Mouse (Mus musculus) gastrocnemius, postnatal 10 days (tissue): ENCODE data around the gene Lhx2. TPM values are rescaled to one million over a fixed set of nuclear protein-coding genes. Genes with fewer than 3 reads are reported as not detected.

ENCODE experiments used
- DNase-seq: peaks from one replicate; pipeline ENCODE4 v3.0.0; 2021; ENCODE audit warnings: mixed read lengths
- long read RNA-seq, 2 experiments: library from polyadenylated mRNA; stranded (forward); transcript quantifications; one replicate each; pipeline ENCODE4 v2.0.0; 2021
- total RNA-seq, 2 experiments: library from RNA; stranded (reverse); gene quantifications; 2 replicates each; pipeline ENCODE4 v1.2.3; 2021

The Lhx2 gene
- total RNA-seq, result 1 to 10 TPM in 1 of 2 experiments, under 1 TPM in 1; 0.59 to 1.2 TPM
- long read RNA-seq, experiment 1, partial matches to known transcripts, result 0 of 1 reads
- long read RNA-seq, experiment 1, other reads (novel, unspliced or antisense), result 0 of 1 reads
- long read RNA-seq, experiment 2, result 0 reads

GRCm38 (mm10) chr2:38338990-38339909 is at the start of gene Lhx2:
Lhx2 (plus strand) TSS chr2:38339281.
- peak; percentile 29 for DNase-seq

DNA sequence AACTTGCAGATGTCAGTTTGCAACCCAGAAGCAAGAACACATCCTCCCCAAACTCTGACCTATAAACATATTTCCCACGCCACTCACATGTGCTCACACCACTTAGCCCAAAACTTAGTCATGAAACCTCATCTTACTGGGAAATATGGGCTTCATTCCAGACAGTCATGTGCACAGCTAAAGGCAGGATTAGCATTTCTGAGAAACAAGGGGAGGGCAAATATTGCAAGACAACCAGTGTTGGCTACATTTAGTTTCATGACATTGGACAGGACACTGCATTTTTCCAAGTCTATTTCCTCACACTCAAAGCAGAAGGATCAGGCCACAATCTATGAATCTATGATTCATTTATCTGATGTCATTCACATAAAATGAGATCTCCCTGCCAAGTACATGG is 47.6 kb upstream of the Lhx2 start:
- DNase-seq, result no peak

DNA sequence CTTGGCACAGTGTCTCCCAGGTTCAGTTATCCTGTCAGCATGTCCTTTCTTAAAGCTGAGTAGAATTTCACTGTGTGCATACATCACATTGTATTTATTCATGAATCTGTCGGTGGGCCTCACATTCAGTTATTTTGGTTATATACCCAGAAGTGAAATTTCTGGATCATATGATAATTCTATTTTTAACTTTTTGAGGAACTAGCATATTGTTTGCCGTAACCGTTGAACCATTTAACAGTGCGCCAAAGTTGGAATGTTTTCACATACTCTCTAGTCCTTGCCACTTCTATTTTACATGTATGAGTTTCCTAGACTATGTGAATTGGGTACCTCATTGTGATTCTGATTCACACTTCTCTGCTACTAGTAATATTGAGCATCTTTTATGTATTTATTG is 43.1 kb upstream of the Lhx2 start:
- no peak for DNase-seq

DNA sequence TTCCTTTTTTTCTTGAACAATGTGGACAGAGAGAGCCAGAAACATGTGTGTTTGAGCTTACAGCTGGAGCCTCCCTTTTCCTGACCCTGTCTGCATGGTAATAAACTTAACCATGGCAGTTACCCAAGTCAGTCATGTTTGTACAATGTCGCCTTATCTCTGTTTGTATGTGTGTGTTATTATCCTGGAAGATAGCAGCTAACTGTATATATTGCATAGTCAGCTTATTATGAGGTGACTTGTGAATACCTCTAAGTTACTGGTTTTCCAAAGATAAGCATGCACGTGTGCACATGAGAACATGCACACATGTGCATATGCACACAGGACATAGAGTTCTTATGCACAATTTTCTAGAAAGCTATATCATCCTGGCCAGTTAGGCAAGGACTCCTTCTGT is 38.1 kb upstream of the Lhx2 start:
- DNase-seq, result no peak

DNA sequence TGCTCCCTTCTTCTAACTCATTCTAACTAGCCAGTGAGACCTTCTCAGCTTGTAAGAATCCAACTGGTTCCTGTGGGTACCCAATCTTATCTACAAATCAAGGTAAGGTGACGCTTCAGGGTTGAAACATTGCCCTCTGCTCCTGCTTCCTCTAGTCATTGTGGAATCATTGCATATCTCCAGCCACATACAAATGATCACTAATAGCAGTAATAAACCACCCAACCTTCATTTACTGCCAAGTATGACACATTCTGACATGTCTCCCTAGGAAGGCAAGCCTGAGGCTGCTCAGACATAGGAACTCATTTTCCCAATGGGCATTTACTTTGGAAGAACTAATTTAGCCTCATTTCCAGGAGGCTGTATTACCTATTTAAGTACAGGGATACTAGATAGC is 33.9 kb upstream of the Lhx2 start:
- no peak for DNase-seq

GRCm38 (mm10) chr2:38312921-38313320 is 26.2 kb upstream of the Lhx2 start:
- DNase-seq, result no peak

DNA sequence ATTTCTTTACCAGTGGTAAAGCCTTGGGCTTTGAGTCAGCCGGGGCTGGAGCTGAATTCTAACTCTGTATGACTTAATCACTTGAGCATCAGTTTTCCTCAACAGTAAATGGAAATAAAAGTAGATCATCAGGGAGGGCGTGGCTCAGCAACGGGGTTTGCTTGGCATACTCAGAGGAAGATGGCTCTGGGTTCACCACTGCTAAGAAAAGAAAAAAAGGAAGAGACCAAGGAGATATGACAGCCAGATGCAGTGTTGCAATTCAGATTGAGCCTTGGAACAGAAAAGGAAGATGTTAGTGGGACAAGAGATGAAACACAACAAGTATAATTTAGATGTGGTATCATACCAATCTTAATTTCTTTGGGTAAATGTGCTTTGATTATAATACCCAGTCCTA is 25.7 kb upstream of the Lhx2 start:
- DNase-seq, result no peak

GRCm38 (mm10) chr2:38319086-38319485 is 20.0 kb upstream of the Lhx2 start:
- DNase-seq, result no peak

DNA sequence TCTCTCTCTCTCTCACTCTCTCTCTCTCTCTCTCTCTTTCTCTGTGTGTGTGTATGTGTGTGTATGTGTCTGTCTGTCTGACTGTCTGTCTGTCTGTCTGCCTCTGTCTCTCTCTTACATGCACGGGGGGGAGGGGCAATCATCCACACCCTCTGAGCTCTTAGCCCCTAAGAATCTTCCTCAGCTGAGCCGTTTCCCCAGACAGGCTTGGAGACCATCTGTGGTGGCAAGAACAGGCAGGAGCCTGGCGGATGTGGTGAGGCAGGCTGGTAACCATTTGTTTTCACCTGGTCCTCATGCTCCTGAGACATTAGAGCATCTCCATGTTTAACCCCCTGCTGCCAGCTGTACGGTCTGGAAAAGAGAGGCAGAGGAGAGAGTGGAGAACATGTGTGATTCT is 18.2 kb upstream of the Lhx2 start:
- DNase-seq, result no peak

DNA sequence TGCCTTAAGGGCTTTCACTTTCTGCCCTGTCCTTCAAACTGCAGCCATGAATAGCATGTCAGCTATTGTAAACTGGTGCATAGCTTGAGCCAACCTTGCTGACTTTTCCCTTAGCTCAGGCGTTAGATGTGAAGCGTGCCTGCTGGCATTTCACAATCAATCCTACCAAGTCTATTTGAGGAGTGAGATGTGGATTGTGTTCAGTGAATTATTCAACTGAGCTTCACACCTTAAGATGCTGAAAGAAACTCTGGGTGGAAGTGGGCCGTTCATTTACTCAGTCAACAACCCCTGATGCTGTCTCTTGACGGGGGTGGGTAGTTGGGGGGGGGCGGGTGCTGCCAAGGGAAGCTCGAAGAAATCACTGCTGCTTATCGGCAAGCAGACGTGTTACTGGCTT is 15.7 kb upstream of the Lhx2 start:
- no peak for DNase-seq

- no peak for DNase-seq
These were observed 12.4 kb upstream of the Lhx2 start for GRCm38 (mm10) chr2:38326671-38327070.

GRCm38 (mm10) chr2:38333586-38334119 is 5.4 kb upstream of the Lhx2 start:
- no peak for DNase-seq

DNA sequence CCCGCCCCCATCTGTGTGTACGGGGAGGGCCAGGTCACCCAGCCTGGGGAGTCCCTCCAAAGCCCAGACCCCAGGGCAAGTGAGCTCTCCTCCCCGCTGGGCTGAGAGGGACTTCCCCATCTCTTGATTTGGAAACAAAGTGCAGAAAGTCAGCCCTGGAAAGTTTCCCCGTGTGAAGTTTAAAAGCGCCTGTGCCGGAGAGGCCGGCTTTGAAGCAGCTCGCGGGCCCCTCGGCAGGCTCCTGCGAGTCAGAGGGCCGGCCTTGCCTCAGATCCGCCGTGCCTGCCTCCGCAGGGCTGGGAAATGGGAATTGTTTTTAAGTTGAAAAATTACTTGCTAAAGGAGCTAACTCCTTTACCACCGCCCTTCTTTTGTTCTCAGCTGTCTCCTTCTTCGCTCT is 2.5 kb upstream of the Lhx2 start:
- DNase-seq, result no peak

DNA sequence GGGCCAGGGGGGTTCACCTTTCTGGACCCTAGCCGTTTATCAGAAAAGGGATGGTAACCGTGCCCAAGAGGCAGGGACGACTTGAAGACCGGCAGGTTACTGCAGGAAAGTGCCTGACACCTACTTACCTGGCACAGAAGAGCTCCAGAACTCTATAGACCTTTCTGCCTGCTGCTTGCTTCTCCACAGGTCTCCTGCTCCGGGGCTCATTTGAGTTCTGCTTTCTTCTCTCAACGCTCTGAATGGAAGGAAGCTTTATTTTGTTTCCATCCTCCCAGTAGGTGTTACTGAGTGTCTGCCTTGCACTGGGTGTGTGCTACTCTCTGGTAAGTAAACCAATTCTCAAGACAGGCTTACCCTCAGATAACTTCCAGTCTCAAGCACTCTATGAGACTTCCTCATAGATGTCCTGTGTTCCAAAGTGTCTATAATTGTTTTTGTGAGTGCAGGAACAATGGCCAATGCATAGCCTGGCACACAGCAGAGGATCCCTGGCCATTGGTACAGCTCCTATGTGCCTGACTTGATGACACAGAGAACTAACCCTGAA is 1.9 kb upstream of the Lhx2 start:
- no peak for DNase-seq

- no peak for DNase-seq
These were observed 1.4 kb upstream of the Lhx2 start for GRCm38 (mm10) chr2:38337681-38338080.

DNA sequence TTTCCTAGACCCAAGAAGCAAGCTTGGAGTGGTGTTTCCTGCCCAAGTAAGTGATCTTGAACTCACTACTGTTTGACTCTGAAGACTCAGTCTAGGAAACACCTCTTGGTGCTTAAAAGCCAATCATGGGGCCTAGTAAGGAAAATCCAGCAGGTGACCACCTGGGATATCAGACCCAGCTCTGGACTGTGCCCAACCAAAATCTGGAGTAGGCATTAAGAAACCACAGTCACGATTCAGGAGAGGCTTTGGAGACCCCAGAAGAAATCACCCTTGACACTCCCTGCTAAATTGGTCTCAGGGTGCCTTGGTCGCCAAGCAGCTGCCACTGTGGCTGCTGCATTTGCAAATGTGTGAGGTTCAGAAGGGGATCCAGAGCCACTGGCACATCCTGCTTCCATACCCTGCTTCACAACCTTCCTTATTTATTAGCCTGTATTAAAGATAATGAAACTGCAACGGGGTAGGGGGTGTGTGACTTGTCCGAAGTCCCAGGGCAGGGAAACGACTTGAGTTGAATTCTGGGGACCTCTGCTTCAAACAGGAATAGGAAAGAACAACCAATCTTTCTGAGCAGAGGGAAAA is 641 bp upstream of the Lhx2 start:
- DNase-seq, result no peak

- no peak for DNase-seq
These were observed 987 bp downstream of the Lhx2 start for GRCm38 (mm10) chr2:38339910-38340625.

- no peak for DNase-seq
These were observed 1.6 kb downstream of the Lhx2 start for GRCm38 (mm10) chr2:38340626-38341200.

DNA sequence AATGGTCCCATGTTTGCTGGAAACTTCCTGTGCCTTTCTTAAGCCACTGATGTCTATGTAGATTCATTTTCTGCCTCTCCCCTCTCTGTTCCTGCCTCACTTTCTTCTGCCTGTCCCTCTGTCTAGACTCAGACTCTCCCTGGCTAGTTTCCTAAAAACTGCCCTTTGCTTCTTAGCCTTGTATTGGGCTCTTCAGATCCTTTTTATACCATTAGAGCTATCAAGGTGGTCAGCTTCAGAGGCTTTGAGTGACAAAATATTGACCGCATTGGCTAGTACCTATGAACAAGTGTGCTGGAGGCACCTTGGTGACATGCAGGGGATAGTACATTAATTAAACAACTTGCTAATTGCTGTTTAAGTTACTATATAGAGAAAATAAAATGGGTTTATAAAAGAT is 4.5 kb downstream of the Lhx2 start:
- DNase-seq, result no peak

GRCm38 (mm10) chr2:38344727-38345126 is 5.6 kb downstream of the Lhx2 start:
- no peak for DNase-seq

DNA sequence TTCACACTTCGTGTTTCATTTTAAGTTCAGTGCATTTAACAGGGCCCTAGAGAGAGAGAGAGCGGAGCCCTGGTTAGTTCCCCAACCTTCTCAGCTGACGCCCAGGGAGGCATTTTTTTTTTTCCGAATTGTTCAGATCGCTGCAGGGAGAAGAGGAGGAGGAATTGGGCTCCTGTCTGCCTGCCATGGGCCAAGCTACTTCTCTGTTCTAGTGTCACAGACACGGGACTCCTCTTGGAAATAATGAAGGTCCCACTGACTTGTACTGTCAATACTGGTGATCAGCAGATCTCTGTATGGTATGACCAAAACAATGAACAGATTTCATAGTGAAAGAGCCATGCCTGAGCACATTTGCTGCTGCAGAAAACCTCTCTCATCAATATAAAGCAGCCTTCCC is 7.3 kb downstream of the Lhx2 start:
- no peak for DNase-seq
